Mouse (Mus musculus) mesoderm, embryonic 11.5 days (tissue): ENCODE results near the gene Xlr4b.
"Not testable (repeated sequence)": the region's sequence is repeated elsewhere in the genome, so short reads cannot be mapped to it uniquely, and the experiment has no call there.

Experiments used
- DNase-seq: peaks from one replicate; pipeline ENCODE4 v3.0.0-alpha.2; 2012; ENCODE audit warnings: low read depth, low spot score

The Xlr4b gene

DNA sequence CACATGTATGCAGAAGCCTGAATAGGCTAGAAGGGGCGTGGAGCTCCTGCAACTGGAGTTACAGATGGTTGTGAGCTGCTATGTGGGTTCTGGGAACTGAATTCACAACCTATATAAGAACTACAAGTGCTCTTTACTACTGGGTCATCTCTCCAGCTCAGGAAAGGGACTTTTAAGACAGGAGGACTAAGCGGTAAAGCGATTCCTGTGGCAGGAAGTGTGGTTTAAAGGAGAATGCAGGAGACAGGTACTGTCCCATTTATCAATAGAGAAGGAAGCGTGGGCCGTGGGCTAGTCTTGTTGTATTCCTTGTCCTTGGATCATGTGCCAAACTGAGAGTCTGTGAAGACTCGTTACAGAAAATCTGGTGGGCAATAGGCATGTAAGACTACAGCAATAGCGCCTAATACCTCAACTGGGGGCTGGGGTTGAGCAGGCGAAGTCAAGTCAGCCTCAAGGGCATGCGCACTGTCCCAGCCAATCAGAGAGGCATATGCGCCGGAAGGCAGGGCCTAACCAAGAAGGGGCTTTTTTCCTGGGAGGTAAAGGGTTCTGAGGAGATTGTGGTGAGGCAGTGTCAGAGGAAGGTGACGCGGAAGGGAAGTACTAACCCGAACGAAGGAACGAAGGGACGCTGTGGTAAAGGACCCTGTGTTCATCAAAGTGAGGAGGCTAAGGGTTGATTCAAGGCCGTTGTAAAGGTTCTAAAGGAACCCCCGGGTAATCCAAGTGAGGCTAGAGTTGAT lies at the start of gene Xlr4b:
TSS of gene Xlr4b (plus strand) at position 515 of the 746 bp plus-strand sequence.
- DNase-seq: not testable (repeated sequence)

DNA sequence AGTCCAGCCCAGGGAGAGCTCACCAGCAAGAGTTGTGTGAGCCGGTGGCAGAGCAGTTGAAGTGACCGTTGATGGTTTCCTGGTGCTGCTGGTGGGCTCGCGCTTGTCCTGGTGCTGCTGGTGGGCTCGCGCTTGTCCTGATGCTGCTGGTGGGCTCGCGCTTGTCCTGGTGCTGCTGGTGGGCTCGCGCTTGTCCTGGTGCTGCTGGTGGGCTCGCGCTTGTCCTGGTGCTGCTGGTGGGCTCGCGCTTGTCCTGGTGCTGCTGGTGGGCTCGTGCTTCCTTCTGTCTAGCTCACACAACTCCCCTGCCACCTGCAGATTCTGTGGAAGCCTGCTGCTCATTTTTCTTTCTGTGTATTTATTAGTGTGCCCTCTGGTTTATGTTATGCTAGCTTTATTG lies 37.2 kb upstream of the Xlr4b start, which contains the start of gene Spin2d:
TSS of gene Spin2d (minus strand) at position 101 of the 400 bp plus-strand sequence.
- DNase-seq: not testable (repeated sequence)

DNA sequence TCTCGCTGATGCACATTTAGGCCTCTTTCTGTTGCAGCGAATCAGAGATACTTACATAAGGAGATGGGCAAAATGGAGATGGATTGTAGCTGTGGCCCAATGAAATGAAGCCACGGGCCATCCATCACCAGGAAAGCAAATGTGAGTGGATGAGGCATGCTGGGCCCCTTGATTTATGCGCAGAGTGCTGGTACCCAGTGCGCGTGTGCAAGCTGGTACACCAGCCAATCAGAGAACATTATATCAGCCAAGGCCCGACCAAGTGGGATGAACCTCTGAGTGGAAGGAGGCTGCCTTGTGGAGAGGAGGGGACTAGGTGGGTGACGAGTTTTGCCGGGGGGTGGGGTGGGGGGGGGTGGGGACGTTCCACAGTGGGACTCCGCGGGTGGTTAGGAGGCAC lies 22.2 kb upstream of the Xlr4b start, which contains the start of gene Xlr3b:
TSS of gene Xlr3b (plus strand) at position 274 of the 400 bp plus-strand sequence.
- DNase-seq: peak; percentile 8

DNA sequence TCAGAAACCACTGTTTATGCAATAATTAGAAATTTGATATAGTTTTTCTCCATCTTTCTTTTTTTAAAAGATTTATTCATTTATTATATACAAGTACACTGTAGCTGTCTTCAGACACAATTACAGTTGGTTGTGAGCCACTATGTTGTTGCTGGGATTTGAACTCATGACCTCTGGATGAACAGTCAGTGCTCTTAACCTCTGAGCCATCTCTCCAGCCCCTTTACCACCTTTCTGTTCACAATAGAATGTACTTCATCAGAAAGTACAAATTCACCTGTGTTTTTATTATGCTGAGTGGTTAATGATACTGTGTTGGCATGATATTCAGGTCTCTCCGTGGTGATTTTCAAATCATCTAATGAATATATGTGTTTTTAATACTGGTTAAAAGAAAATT lies 11.2 kb downstream of the Xlr4b start:
- no peak for DNase-seq

DNA sequence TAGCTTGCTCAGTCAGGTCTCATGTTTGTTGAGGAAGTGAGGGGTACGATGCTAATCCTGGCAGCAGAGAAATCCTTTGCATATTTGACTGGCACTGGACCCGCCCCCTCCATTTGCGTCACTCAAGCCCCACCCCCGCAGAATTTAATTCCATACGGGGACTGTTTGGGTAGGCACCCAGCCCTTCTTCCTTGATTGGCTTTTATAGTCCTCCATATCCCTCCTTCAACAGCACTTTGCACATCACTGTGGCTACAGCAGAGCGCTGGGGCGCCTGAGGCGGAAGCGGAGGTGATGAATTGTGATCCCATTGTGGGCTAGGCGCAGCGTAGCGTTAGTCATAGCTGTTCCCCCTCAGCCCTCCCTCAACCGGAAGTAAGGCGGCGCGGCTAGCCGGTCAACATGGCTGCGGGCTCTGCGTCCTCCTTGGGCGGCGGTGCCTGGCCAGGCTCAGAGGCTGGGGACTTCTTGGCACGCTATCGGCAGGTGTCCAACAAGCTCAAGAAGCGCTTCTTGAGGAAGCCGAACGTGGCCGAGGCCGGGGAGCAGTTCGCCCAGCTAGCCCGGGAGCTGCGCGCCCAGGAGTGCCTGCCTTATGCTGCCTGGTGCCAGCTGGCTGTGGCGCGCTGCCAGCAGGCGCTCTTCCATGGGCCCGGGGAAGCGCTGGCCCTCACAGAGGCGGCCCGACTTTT lies 13.9 kb downstream of the Xlr4b start, which contains the start of gene F8a:
TSS of gene F8a (plus strand) at position 378 of the 692 bp plus-strand sequence.
- DNase-seq: peak; percentile 81

DNA sequence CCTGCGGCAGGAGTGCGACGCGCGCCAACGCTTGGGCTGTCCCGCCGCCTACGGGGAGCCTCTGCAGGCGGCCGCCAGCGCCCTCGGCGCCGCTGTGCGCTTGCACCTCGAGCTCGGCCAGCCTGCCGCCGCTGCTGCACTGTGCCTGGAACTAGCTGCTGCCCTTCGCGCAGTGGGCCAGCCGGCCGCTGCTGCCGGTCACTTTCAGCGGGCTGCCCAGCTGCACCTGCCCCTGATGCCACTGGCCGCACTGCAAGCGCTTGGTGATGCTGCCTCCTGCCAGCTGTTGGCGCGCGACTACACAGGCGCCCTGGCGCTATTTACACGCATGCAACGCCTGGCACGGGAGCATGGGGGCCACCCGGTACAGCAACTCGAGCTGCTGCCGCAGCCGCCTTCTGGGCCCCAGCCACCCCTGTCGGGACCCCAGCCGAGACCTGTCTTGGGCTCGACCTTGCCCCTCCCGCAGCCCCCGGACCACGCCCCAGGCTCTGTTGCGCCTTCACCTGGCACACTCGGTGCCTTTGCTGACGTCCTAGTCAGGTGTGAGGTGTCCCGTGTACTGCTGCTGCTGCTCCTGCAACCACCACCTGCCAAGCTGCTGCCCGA lies 14.6 kb downstream of the Xlr4b start:
- DNase-seq: peak; percentile 23

DNA sequence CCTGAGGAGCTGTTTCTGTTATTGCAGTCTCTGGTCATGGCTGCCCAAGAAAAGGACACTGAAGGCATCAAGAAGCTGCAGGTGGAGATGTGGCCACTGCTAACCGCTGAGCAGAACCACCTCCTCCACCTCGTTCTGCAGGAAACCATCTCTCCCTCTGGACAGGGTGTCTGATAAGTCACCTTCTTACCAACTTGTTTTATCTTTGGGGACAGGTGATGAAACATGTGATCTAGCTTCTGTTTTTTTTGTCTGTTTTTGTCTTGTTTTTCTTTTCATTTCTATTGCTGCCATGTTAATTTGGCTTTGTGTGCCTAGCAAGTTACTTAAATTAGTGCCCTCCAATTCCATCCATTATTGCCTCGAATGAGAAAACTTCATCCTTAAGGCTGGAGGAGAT lies 15.2 kb downstream of the Xlr4b start:
- DNase-seq: no peak

DNA sequence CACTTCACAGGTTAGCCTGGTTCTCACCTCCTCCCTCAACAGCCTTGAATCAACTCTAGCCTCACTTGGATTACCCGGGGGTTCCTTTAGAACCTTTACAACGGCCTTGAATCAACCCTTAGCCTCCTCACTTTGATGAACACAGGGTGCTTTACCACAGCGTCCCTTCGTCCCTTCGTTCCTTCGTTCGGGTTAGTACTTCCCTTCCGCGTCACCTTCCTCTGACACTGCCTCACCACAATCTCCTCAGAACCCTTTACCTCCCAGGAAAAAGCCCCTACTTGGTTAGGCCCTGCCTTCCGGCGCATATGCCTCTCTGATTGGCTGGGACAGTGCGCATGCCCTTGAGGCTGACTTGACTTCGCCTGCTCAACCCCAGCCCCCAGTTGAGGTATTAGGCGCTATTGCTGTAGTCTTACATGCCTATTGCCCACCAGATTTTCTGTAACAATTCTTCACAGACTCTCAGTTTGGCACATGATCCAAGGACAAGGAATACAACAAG lies 28.7 kb downstream of the Xlr4b start, which contains the start of gene Xlr4c:
TSS of gene Xlr4c (minus strand) at position 310 of the 505 bp plus-strand sequence.
- not testable (repeated sequence) for DNase-seq

DNA sequence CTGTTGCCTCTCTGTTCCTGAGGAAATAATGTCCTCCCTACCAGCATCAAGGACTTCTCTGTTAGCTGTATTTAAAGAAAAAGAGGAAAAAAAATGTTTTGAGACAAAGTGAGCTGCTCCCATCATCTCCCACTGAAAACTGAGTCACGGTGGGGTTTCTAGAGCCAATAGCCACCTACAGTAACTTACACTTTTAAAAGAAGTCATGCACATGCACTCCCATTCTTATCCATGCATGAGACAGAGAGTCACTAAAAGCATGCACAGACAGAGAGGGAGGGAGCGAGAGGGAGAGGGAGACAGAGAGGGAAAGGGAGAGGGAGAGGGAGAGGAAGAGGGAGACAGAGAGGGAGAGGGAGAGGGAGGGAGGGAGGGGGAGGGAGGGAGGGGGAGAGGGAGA lies 48.3 kb downstream of the Xlr4b start:
- DNase-seq: not testable (repeated sequence)

DNA sequence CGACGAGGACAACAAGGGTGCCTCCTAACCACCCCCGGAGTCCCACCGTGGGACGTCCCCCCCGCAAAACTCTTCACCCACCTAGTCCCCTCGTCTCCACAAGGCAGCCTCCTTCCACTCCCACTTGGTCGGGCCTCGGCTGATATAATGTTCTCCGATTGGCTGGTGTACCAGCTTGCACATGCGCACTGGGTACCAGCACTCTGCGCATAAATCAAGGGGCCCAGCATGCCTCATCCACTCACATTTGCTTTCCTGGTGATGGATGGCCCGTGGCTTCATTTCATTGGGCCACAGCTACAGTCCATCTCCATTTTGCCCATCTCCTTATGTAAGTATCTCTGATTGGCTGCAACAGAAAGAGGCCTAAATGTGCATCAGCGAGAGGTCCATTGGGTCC lies 51.1 kb downstream of the Xlr4b start, which contains the start of gene Xlr3c:
TSS of gene Xlr3c (minus strand) at position 121 of the 400 bp plus-strand sequence.
- DNase-seq: not testable (repeated sequence)
